Mouse (Mus musculus) lung, postnatal 10 days (tissue): ENCODE results near the gene Npy.

ENCODE experiments used
- DNase-seq: peaks from one replicate; pipeline ENCODE4 v3.0.0; 2021

Gene Npy

GRCm38 (mm10) chr6:49821961-49822870 lies at the start of gene Npy:
Gene Npy, plus strand, starts transcription at chr6:49822710.
- peak; percentile 14 for DNase-seq

GRCm38 (mm10) chr6:49775006-49775405 lies 47.5 kb upstream of the Npy start:
- DNase-seq: no peak

GRCm38 (mm10) chr6:49778109-49778508 lies 44.4 kb upstream of the Npy start:
- no peak for DNase-seq

- DNase-seq: no peak
Observed at GRCm38 (mm10) chr6:49778729-49779128, 43.8 kb upstream of the Npy start.

- DNase-seq: no peak
Observed at GRCm38 (mm10) chr6:49779606-49780005, 42.9 kb upstream of the Npy start.

GRCm38 (mm10) chr6:49780846-49781400 lies 41.6 kb upstream of the Npy start:
- no peak for DNase-seq

- DNase-seq: no peak
Observed at GRCm38 (mm10) chr6:49781852-49782251, 40.7 kb upstream of the Npy start.

- no peak for DNase-seq
Observed at GRCm38 (mm10) chr6:49782679-49783078, 39.8 kb upstream of the Npy start.

- no peak for DNase-seq
Observed at GRCm38 (mm10) chr6:49792524-49792923, 30.0 kb upstream of the Npy start.

- no peak for DNase-seq
Observed at GRCm38 (mm10) chr6:49804105-49804504, 18.4 kb upstream of the Npy start.

- DNase-seq: no peak
Observed at GRCm38 (mm10) chr6:49808076-49808475, 14.4 kb upstream of the Npy start.

- DNase-seq: no peak
Observed at GRCm38 (mm10) chr6:49817183-49817582, 5.3 kb upstream of the Npy start.

- no peak for DNase-seq
Observed at GRCm38 (mm10) chr6:49817625-49818024, 4.9 kb upstream of the Npy start.

GRCm38 (mm10) chr6:49822871-49823230 lies 341 bp downstream of the Npy start:
- DNase-seq: no peak

- DNase-seq: no peak
Observed at GRCm38 (mm10) chr6:49823371-49823770, 861 bp downstream of the Npy start.

GRCm38 (mm10) chr6:49823821-49824220 lies 1.3 kb downstream of the Npy start:
- no peak for DNase-seq

- no peak for DNase-seq
Observed at GRCm38 (mm10) chr6:49831579-49831978, 9.1 kb downstream of the Npy start.

- DNase-seq: no peak
Observed at GRCm38 (mm10) chr6:49856830-49857229, 34.3 kb downstream of the Npy start.

GRCm38 (mm10) chr6:49867571-49867970 lies 45.1 kb downstream of the Npy start:
- DNase-seq: no peak

GRCm38 (mm10) chr6:49871071-49871470 lies 48.6 kb downstream of the Npy start:
- DNase-seq: no peak

GRCm38 (mm10) chr6:49873556-49873955 lies 51.0 kb downstream of the Npy start:
- DNase-seq: no peak

GRCm38 (mm10) chr6:49875160-49875559 lies 52.6 kb downstream of the Npy start:
- no peak for DNase-seq

GRCm38 (mm10) chr6:49875791-49876190 lies 53.3 kb downstream of the Npy start:
- DNase-seq: peak; percentile 10
